Mouse (Mus musculus) liver, adult 2 months (tissue): ENCODE results near the gene Ctsl.

Source experiments
- CTCF ChIP-seq: fragments of 200-500 bp; IDR thresholded peaks from 2 replicates; pipeline ENCODE4 v1.5.1; 2011; ENCODE audit warnings: low read depth, low read length, control low read depth
- POLR2A ChIP-seq: fragments of 200-500 bp; IDR thresholded peaks from 2 replicates; pipeline ENCODE4 v1.6.1; 2011; ENCODE audit warnings: low read length, control low read depth; ENCODE audit not compliant: insufficient read depth; ENCODE audit errors: extremely low read depth

DNA sequence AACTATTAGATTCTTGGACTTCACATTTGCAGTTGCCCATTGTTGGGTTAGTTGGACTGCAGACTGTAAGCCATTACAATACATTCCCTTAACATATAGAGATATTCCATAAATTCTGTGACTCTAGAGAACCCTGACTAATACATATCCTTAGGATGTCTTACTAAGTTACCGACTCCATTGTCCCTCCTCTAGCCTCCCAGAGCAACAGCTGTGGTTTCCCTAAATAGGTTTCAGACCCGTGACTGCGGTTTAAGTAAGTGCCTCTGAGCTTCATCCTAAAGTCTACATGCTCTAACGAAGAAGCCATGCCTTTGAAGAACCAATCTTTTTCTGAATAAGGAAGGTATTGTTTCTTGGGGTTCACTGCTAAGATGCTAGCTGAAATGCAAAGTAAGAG lies 7.9 kb upstream of the Ctsl start:
- no peak for TF ChIP-seq POLR2A
- TF ChIP-seq CTCF, result no peak
